Mouse (Mus musculus): ENCODE results near the gene 2210016F16Rik.
"Not testable (repeated sequence)": the region's sequence is repeated elsewhere in the genome, so short reads cannot be mapped to it uniquely, and the experiment has no call there.

2210016F16Rik gene

GRCm38 (mm10) chr13:58384779-58385546 lies at the start of gene 2210016F16Rik:
Gene 2210016F16Rik (minus strand): TSS chr13:58385225.
- peak; percentile 55 for DNase-seq

DNA sequence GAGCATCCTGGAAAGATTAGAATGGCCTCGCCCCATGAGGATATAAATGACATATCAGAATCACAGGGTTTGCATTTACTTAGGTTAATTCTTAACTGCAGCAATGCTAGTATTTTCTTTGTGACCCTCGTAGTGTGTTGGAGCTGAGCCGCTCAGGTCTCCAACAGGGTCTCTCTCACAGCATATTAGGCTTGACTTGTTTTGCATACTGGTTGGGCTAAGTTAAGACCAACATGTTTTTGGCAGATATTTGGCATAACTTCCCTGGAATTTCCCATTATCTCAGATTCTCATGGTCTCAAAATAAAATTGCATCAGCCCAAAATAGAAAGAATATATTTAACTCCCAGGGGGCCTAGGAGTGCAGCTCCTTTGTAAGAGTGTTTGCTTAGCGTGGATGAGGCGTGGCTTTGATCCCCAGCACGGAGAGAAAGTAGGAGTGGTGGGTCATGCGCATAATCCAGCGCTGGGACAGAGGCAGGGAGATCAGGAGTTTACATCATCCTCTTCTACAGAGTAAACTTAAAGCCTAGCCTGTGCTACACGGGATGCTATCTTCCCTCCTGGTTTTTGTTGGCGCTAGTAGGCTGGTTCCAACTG lies 38.1 kb upstream of the 2210016F16Rik start:
- DNase-seq, result no peak

DNA sequence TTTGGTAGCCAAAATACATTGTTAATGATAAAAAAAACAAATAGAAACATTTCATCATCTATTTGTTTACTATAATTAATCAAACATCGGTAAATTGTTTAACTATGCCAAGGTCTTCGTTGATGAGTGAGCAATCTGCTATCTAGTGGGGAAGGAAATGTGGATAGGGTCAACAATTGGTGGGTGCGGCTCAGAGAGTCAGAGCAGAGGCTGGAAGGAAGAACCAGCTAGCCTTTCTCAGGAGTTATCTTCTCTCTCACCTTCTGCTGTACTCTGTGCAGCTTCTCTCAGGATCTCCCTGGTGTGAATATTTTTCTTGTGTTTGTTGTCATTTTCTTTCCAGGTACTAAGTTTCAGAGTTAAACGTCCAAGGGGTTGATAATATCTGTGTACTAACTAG lies 37.2 kb upstream of the 2210016F16Rik start:
- DNase-seq, result no peak

GRCm38 (mm10) chr13:58421026-58421425 lies 36.0 kb upstream of the 2210016F16Rik start:
- no peak for DNase-seq

- DNase-seq, result no peak
These were observed 34.2 kb upstream of the 2210016F16Rik start for GRCm38 (mm10) chr13:58419266-58419665.

DNA sequence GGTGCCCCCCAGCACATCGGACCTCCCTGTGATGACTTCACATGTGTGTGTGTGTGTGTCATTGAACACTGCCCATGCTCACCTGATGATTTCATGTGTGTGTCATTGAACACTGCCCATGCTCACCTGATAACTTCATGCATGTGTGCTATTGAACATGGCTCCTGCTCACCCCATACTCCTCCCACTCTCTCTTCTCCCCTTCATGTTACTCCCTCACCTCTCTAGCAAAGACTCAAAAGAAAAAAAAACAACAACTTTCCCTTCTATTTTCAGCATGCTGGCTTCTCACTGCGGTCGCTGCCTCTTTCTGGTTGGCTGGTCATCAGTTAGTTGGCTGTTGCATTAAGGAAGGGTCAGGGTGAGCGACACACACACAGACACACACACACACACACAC lies 33.6 kb upstream of the 2210016F16Rik start:
- DNase-seq, result no peak

- DNase-seq, result no peak
These were observed 30.8 kb upstream of the 2210016F16Rik start for GRCm38 (mm10) chr13:58415838-58416237.

- DNase-seq, result no peak
These were observed 30.3 kb upstream of the 2210016F16Rik start for GRCm38 (mm10) chr13:58415374-58415773.

- no peak for DNase-seq
These were observed 26.0 kb upstream of the 2210016F16Rik start for GRCm38 (mm10) chr13:58411073-58411472.

DNA sequence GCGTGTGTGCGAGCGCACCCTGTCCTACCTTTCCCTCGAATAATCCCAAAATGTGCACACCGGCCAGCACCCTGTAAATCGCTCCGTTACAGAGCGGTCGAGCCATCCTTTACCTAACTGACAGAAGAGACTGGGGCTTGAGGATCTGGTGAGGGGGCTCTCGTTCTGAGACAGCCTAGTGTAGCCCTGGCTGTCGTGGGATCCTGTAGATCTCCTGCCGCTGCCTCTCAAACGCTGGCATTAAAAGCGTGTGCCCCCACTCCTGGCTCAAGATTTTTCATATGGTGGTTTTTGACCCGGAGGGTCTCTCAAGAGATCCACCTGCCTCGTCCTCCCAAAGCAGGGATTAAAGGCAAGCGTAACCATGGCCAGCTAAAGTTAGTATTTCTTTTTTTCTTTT lies 18.2 kb upstream of the 2210016F16Rik start, which contains the start of gene Hnrnpk:
Hnrnpk (minus strand) TSS at position 101 of the 400 bp plus-strand sequence.
- DNase-seq, result not testable (repeated sequence)

- no peak for DNase-seq
These were observed 17.7 kb upstream of the 2210016F16Rik start for GRCm38 (mm10) chr13:58402744-58403110.

DNA sequence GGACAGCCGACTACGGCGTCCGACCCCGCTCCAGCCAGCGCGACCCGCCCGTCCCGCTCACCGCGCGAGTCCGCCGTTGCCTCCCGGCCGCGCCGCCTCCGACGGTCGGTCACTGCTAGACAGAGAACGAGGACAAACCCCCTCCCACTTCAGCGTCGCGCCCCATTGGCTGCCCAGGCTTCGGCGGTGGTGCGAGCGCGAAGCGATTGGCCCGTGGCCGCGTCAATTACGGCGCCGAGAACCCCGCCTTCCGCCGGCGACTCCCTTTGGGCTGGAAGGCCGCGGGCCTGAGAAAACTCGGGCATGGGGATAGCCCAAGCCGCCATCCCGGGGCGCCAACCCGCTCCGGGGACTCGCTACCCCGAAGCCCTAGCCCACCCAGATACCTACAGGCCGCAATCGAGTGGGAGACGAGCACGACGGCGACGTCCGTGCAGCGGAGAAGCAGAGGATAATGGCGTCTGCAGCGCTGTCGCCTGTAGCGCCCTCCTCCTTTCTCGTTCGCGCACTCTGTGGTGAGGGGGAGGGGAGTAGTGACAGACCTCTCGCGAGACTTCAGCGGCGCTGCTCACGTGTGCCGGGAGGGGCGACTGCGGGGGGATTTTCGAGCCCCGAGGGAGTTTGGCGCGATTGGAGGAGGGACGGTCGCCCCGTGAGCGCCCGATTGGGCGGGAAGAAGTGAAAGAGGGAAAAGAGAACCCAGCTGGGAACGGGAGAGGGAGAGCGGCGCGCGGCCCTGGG lies 17.1 kb upstream of the 2210016F16Rik start, which contains the start of gene Rmi1:
Rmi1 (plus strand) TSS at position 246 of the 741 bp plus-strand sequence.
- peak; percentile 97 for DNase-seq

- DNase-seq, result peak; percentile 88
These were observed 16.3 kb upstream of the 2210016F16Rik start for GRCm38 (mm10) chr13:58401135-58402002.

DNA sequence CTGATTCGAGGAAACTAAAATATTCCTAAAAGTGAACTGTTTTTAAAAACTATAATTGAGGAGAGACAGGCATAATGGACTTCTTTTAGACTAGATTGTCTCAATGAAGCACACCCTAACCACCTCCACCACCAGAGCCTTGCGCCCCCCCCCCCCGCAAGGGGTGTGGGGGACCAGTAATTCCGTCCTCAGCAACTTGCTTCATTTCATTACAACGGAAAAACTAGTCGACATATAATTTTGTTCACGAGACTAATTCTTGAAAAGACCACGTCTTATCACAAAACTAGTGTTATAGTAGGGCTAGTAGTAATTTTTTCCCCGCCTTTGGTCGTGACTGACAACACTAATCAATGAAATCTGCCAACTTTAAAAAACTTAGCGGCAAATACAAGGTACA lies 15.6 kb upstream of the 2210016F16Rik start:
- DNase-seq, result no peak

GRCm38 (mm10) chr13:58397651-58398050 lies 12.6 kb upstream of the 2210016F16Rik start:
- DNase-seq, result no peak

GRCm38 (mm10) chr13:58394392-58394791 lies 9.4 kb upstream of the 2210016F16Rik start:
- DNase-seq, result not testable (repeated sequence)

DNA sequence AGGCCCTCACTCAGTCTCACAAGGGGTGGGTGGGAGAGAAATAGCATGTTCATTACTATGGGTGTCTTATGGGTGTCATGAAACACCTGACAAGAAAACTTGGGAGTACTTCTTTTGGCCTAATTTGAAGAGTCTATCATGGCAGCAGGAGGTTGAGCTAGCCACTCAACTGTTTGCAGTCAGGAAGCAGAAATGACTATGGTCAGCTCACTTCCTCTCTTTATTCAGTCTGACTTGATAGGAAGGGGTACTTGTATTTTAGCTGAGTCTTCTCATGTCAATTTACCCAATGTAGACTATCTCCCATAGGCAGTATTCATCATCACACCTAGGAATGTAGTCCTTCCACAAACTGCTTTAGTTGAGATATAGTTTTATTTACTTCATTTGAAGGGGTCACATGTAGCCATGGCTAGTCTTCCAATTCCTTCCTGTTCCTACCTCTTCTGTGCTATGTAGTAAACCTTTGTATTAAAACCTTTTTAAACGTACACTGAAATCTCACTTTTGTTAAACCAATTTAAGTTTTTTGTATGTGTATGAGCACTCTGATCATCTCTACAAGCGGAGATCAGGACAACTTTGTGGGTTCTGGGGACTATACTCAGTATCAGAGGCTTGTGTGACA lies 4.4 kb upstream of the 2210016F16Rik start:
- DNase-seq, result no peak

- DNase-seq, result no peak
These were observed 3.4 kb upstream of the 2210016F16Rik start for GRCm38 (mm10) chr13:58388379-58388778.

DNA sequence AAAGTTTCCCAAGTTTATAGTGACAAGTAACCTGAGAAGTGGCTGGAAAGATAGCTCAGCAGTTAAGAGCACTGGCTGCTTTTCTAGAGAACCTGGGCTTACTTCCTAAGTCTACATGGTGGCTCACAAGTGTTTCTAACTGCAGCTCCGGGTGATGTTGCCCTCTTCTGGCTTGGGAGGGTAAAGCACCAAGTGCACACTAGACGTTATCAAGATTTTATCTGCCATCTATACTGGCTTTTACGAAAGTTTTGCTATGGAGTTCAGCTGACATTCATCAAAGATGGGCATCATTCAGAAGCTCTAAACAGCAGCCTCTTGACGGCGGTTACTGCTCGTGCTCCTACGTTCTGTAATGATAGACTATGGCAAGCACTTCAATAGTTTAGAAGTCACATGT lies 2.9 kb upstream of the 2210016F16Rik start:
- DNase-seq, result peak; percentile 72

DNA sequence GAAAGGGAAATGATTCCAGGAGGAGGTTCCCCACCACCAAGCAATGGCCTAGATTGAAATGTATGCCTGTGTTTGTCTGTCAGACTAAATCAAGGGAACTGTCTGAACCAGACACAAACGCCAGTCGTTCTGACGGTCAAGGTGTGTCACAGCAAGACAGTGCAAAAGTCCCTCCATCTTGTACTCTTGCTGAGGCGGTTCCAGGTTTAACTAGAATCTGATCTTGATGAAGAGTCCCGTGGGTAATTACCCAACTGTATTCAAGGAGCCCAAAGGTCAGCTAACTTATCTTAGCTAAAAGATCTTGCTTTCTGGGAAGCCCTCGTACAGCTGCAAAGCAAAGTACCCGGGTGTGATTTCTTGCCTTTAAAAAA lies 509 bp upstream of the 2210016F16Rik start:
- DNase-seq, result no peak

GRCm38 (mm10) chr13:58384371-58384770 lies 654 bp downstream of the 2210016F16Rik start:
- no peak for DNase-seq

GRCm38 (mm10) chr13:58373153-58373470 lies 11.9 kb downstream of the 2210016F16Rik start:
- no peak for DNase-seq

Measured in right cerebral cortex, postnatal 14 days (tissue).